Mouse (Mus musculus): Measurements from ENCODE around the gene Camkk1.

Camkk1 gene

DNA sequence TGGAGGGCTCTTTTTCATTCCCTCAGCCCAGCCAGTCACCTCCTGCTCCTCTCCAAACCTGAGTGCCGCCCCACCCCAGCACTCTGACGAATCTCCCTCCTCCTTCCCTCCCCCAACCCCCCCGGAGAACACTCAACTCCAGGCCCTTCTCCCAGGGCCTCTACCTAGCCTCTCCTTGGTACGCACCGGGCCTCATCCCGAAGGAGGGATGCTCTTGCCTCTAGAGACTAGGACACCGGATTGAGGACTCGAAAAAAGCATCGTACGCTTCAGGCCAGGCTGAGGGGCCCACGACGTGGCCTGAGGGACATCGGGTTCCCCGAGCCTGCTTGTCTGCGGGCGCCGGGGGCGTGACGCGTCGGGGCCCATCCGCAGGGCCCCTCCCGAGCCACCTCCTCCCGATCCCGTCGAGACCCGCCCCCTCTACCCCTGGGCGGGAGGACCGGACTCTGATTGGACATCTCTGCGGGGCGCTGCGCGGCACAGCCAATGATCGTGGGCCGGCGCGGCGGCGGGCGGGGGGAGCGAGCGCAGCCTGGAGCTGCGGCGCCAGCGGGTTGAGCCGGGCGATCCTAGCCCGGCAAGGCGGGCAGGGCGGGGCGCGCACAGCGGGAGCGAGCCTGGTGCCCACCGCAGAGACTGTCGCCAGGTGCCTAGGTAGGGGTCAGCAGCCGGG lies at the start of gene Camkk1:
Gene Camkk1 (plus strand): TSS at position 538 of the 676 bp plus-strand sequence.
- peak; percentile 93 to 94 for DNase-seq (ENCODE audit: low spot score in 2 of 2)

DNA sequence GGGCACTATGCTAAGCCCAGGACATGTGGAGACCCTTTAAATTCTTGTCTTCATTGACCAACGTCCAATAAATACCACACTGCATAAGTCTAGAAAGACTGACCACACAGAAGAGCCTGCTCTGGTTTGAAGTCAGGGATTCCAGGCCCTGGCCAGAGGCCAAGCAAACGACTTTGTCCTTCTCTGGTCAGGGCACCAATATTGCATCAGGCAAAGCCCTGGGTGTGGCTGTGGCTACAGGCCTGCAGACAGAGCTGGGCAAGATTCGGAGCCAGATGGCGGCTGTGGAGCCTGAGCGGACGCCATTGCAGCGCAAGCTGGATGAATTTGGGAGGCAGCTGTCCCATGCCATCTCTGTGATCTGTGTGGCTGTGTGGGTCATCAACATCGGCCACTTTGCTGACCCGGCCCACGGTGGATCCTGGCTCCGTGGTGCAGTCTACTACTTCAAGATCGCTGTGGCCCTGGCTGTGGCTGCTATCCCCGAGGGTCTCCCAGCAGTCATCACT lies 43.8 kb upstream of the Camkk1 start:
- DNase-seq (ENCODE audit: low spot score in 2 of 2): no peak

DNA sequence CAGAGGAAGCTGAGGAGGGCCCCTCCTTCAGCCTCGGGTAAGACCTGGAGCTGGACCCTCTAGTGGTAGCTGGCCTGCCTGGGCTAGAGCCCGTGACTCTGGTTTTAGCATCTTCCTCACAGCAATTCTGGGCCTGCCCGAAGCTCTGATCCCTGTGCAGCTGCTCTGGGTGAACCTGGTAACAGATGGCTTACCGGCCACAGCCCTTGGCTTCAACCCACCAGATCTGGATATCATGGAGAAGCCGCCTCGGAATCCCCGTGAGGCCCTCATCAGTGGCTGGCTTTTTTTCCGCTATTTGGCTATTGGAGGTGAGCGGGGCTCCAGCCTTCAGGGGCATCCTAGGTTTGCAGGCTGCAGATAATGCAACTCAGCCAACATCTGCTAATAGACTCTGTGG lies 36.3 kb upstream of the Camkk1 start:
- no peak for DNase-seq (ENCODE audit: low spot score in 2 of 2)

DNA sequence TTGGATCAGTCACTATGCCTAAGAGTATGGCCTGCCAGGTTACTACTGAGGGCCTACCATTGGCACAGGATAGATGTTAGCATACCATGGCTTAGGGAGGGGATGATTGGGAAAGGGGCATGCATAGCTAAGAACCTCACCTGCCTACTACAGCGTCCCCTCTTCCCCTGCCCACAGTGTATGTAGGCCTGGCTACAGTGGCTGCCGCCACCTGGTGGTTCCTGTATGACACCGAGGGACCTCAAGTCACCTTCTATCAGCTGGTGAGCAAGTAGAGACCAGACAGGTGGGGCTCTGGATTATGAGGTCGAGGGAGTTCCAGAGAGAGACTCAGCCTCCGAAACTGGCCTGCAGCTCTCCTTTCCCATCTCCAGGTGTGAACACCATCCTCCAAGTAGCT lies 35.5 kb upstream of the Camkk1 start:
- no peak for DNase-seq (ENCODE audit: low spot score in 2 of 2)

DNA sequence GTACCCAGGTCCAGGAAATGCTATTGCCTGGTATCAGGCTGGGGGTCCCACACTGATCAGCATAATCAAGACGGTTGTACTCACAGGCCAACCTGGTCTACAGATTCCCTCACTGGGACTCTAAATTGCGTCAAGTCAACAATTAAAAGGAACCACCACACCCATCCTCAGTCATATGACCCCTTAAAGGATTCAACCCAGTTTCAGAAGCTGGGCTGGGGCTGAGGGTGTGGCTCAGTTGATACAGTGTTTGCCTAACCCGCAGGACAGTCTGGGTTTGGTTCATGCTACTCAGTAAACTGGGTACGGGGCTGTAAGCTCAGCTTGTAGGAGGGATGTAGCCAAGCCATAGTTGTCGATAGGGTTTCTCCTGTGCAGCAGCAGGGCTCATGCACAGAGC lies 32.1 kb upstream of the Camkk1 start:
- no peak for DNase-seq (ENCODE audit: low spot score in 2 of 2)

DNA sequence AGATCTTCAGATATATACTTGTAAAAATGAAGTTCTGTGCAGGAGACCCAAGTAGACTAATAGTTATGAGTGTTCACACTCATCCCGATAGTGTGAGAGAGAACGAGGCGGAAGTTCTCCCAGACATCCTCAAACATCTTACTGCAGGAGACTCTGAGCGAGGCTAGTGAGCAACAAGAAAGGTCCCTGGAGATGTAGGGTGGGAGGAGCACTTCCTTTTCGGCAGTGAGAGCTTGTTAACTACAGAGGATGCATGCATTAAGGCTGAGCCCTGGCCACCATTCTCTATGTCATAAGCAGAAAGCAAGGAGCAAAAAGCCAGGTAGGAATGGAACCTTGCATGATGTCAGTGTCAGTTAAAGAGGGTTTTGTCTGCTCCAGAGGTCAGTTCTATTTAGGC lies 31.6 kb upstream of the Camkk1 start:
- DNase-seq (ENCODE audit: low spot score in 2 of 2): no peak

DNA sequence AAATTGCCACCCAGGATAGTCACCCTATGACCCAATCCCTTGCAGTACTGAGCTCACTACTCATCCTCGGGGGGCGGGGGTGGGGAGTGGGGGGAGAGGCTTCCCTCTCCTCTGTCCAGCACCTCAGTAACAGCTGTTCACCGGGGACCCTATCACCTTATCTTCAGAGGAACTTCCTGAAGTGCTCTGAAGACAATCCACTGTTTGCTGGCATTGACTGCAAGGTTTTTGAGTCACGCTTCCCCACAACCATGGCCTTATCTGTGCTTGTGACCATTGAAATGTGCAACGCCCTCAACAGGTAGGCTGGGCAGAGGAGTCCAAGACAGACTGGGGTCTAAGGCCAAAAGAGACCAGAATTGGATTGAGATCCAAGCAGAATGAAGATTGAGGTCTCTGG lies 31.0 kb upstream of the Camkk1 start:
- no peak for DNase-seq (ENCODE audit: low spot score in 2 of 2)

DNA sequence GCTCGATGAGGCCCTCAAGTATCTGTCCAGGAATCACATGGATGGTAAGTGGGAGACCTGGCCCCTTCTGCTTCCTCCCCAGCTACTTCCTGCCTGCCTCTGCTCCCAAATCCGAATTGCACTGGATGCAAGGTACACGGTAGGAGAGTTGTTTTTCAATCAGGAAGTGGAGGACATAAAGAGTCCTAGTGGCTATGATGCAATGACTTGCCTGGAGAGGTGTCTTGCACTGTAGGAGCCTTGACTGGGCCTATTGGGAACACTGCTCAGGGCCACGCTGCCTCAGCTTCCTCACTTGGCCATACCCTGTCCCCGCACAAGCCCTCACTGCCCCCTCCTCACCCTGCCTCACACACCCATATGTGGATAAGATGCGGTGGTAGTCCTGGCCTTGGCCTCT lies 29.8 kb upstream of the Camkk1 start:
- DNase-seq (ENCODE audit: low spot score in 2 of 2): no peak

DNA sequence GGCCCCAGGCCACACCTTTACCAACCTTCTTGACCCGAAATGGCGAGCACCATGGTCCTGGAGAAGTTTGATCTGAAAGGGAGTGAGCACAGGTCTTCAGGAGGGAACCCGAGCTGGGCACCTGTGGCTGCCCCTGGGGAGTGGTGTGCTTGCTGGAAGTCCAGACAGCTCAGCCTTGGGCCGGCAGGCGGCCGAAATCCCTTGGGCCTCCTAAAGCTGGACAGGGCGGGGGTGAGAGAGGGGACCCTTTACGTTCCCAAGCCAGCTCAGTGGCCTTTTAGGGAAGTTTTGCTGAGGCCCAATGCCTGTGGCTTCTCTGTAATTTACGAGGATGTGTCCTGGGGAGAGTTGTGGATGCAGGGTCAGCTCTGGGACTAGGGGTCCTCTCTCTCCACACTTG lies 28.1 kb upstream of the Camkk1 start:
- no peak for DNase-seq (ENCODE audit: low spot score in 2 of 2)

DNA sequence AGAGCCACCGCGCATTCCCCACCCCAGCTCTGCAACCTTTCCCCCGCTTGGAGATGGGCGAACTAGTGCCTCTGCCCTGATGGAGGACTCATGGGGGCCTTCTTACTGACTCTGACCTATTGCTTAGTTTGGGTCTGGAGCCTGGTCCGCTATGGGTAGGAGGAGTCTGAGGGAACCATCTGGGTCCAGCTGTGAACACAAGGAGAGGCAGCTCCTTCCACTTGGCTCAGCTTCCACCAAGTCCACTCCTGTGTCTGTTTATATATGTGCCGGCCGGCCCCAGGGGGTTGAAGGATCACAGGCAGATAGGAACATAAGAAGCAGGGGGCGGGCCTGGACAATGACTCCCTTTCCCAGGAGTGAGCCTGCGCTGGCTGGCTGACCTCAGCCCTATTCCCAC lies 26.8 kb upstream of the Camkk1 start:
- no peak for DNase-seq (ENCODE audit: low spot score in 2 of 2)

DNA sequence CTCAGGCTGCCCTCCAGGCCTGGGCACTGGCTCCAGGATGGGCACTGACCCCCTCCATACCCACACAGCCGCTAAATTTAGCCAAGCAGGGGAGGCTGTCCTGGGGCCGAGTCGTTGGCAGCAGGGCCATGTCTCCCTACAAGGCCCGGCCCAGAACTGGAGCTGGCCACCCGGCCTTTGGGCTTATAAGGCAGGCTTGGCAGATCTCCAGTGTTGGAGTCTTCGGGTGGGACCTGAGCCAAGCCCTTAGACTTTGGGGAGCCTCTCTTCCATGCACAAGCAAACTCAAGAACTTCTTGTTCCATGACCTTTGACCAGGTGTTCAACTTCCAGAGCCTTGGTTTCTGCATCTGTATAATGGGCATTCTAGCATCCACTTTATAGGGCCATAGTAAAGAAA lies 22.5 kb upstream of the Camkk1 start:
- DNase-seq (ENCODE audit: low spot score in 2 of 2): no peak

DNA sequence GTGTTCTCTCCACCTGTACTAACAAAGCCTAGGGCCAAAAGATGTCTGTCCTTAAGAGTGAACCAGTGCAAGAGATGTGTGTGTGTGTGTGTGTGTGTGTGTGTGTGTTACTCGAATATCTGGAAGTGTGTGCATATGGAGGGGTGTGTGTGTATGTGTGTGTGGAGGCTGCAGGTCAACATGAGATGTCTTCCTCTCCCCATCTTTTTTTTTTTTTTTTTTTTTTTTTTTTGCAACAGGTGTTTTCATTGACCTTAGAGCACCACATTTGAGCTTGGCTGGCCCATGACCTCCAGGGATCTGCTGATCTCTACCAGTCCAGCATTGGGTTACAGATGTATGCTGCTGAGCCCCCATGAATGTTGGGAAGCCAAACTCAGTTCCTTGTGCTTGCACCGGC lies 22.0 kb upstream of the Camkk1 start:
- no peak for DNase-seq (ENCODE audit: low spot score in 2 of 2)

DNA sequence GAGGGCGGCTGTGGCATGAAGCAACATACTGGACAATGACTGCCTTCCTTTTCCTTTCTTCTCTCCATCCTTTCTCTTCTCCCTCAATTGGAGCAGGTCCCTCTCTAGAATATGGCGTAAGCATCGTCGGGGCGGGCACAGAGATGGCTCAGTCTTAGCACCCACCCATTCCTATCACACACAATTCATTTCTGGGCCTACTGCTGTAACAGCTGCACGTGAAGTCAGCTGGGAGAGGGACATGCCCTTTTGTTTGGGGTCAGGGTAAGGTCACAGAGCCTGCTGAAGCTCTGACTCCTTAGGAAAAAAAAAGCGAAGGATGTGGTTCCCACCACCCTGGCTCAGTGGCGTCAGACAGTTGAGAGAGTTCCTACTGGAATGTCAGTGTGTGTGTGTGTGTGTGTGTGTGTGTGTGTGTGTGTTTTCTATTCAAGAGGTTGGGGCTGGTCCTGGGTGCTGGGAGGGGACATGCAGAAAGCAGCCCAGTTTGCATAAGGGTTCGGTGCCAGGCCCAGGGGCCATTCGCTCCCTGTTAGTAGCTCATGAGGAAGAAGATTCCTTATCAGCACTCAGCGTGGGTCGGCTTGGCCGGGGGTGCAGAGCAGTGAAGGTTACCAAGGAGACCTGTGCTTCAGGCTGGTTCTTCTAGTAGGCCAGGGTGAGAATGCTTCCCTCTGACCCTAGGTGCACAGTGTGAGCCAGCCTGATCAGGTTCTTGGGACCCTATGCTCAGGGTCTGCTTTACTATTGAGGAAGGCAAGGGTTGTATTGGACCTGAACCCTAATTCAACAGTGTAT lies 21.1 kb upstream of the Camkk1 start:
- DNase-seq (ENCODE audit: low spot score in 2 of 2): no peak

DNA sequence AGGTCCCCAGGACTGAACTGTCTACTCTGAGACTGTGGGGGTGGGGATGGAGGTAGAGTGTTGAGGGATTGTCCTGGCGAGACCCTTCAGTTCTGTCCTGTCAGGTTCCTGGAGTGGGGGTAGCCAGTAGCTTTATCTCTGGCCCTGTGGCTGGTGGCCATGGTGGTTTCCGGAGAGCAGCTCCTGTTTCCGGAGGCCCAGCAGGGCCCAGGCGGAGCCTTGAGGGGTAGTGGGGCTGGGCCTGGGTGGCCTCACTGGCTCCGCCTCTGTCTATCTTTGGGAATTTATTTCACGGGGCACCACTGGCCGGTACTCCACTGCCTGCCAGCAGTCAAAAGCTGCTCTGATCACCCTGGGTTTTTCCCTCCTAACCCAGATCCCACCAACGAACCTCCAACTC lies 20.0 kb upstream of the Camkk1 start, which contains the start of gene P2rx1:
Gene P2rx1 (plus strand): TSS at position 333 of the 400 bp plus-strand sequence.
- DNase-seq (ENCODE audit: low spot score in 2 of 2): no peak

DNA sequence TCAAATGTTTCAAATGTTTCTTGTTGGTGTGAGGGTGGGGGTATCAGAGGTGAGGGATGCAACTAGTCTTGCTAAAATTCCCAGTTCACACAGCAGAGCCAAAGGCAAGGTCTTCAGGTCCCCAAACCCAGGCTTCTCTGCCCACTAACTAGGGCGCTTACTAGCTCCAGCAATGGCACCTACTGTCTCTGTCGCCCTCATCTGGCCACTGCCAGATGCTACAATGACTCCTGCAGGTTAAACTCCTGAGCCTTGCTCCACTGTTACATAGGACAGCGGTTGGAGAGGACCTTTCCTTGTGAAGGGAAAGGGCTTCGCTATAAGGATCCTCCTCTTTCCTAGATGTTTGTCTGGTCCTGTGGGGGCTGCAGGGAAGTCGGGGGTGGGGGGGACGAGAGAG lies 17.8 kb upstream of the Camkk1 start:
- peak; percentile 75 to 78 for DNase-seq (ENCODE audit: low spot score in 2 of 2)

DNA sequence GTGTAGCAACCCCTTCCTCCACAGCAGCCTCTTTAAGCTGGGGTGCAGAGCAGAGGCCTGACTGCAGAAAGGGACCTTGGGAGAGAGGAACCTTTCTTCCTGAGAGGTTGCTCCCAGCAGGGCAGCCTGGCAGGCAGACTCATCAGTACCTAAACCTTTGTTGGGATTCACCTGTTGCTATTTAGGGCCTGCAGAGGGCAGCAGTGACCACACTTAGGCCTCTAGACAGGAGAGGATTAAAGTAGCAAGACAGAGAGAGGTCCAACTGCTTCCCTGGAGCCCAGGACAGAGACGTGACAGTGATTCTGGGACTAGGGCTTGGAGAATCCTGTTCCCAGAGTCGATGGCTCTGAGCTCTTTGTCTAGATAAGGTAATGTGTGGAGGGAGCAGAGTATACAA lies 12.4 kb upstream of the Camkk1 start:
- peak; percentile 59 to 60 for DNase-seq (ENCODE audit: low spot score in 2 of 2)

DNA sequence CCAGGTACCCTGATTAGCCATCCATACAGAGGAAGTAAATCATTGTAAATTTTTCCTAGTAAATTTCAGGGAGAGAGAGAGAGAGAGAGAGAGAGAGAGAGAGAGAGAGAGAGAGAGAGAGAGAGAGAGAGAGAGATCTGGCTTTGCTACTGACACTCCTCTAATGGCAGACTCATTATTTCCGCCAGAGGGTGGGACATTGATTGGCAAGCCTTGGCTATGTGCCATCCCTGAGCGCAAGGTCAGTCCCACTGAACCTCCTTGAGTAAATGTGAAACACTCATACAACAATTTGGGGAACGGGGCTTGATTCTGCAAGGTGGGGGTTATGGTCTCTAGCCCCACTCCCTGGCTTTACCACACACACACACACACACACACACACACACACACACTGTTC lies 11.7 kb upstream of the Camkk1 start:
- no peak for DNase-seq (ENCODE audit: low spot score in 2 of 2)

DNA sequence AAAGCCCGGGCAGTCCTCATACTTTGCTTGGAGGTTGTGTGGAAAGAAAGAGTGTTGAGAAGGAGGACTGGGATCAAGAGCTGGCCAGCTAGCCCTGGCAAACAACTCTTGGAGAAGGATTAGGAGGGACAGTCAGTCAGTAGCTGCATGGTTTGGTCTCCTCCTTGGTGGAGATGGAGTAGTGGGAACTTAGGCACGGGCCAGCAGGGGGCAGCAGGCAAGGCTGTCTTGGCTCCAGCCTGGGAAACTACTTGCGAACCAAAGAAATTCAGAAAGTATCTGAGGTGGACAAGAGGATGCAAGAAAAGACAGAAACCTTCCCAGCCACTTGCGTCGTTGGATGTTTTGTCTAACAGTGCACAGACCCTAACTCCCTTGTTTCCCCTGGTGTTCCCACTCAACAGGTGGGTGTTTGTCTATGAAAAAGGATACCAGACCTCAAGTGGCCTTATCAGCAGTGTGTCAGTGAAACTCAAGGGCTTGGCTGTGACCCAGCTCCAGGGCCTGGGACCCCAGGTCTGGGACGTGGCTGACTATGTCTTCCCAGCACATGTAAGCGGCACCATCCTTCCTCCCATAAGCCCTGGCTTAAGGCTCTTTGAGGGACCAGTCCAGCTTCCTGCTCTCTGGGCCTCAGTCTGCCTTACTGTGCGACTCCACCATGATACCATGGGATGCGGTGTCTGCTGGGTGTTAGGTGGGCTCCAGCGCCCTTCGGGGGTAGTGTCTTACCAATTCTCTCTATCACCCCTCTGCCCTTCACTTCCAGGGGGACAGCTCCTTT lies 10.9 kb upstream of the Camkk1 start:
- peak; percentile 63 to 65 for DNase-seq (ENCODE audit: low spot score in 2 of 2)

DNA sequence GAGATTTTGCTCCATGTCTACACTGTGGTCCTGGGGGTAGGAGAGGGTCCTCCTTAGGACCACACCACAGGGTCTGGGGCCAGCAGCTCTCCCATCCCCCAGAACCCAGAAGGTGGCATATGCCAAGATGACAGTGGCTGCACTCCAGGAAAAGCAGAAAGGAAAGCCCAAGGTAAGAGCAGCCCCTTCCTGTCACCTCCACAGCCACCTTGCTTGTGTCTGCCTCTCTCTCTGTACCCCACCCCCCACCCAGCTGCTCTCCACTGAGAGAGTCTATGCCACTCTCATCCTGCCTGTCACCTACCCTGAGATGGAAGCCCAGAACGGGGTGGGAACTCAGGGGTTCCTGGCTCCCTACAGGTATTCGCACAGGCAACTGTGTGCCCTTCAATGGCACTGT lies 10.0 kb upstream of the Camkk1 start:
- no peak for DNase-seq (ENCODE audit: low spot score in 2 of 2)

DNA sequence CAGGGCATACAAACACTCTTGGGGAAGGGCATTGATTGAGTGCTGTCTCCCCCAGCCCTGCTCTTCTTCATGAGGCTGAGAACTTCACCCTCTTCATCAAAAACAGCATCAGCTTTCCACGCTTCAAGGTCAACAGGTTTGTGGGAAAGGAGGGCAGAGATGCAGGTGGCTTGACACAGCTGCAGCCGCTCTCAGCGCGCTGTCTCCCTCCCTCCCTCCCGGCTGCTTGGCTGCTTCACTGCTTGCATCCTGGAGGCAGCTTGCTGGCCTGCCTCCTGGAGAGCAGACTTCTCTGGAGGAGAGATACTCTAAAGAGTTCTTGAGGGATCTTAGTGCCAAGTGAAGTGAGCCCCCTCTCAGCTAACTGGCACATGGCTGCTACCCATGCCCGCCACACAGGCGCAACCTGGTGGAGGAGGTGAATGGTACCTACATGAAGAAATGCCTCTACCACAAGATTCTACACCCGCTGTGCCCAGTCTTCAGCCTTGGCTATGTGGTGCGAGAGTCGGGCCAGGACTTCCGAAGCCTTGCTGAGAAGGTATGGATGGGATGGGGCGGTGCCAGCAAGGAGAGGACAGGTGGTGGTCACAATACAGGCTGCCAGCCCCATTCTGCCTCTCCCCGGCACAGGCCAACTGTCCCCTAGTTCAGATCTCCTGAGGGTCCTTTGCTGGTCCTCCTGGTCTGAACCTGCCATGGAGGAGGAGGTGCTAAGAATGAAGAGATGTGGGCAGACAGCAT lies 9.1 kb upstream of the Camkk1 start:
- no peak for DNase-seq (ENCODE audit: low spot score in 2 of 2)

DNA sequence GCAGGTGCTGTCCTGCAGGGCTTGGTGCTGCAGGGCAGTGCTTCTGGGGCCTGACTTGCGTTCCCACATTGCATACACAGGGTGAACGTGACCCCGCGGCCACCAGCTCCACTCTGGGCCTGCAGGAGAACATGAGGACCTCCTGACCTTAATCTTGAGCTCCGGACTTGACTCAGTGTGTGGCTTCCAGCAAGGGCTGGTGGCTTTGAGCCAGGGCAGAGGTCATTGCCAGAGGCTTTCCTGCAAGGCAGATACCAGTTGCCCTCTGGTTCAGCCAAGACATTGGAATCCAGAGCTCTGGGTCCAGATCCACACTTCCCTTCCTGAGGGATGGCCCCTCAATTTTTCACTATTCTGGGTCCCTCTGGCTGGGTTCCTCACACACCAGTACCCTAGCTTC lies 4.8 kb upstream of the Camkk1 start:
- DNase-seq (ENCODE audit: low spot score in 2 of 2): no peak
